Mouse (Mus musculus) urinary bladder, adult 2 months (tissue): ENCODE measurements at regions not wholly inside any gene's neighbourhood (a gene's known extent, or its start where the extent isn't known, plus 50 kb on each side); places are given as distances from the start of the nearest gene placed in this dataset.

Source experiments
- DNase-seq: peaks from one replicate; pipeline ENCODE4 v3.0.0; 2022; ENCODE audit warnings: low spot score

DNA sequence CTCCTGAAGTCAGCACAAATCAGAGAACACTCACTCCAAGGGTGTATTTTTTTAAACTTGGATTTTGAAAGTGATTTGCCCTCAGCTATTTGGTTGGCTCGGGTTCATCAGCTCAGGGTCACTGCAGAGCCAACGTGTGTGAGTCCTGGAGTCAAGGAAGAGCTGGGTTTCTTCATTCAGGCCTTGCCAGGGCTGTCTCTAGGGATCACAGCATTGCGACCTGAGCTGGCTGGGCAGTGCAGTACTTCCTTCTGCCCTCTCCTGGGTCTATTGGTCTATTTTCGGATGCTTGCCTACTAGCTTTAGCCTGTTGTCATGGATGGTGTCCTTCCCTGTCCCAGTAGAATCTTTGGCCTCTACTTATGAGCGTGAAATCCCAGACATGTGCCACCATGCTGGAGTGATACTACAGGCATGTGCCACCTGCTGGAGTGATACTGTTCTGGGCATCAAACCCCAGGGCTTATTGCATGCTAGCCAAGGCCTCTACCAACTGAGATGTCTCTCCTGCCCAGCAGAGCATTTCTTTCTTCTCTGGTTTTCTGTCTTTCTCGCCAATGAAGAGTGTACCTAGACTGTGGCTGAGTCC, 211.7 kb upstream of the Rbfox1 start:
- no peak for DNase-seq

DNA sequence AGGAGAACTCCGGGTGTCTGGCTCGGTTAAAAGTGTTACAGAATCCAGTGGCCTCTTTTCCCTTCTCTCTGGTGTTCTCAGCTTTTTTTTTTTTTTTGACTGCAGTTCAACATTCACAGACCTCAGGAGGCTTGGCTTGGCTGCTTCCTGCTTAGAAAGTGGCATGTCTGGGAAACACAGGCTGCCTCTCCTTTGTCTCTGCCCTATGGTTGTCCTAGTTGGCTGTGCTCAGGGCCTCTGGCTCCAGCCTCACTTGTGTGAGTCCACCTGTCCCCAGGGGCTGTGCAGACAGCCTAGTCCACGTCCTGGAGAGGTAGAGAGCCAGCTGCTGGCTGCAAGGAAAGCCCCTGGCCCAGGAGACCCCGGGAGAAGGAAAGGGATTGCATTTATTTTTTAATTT, 212.3 kb upstream of the Rbfox1 start:
- no peak for DNase-seq

DNA sequence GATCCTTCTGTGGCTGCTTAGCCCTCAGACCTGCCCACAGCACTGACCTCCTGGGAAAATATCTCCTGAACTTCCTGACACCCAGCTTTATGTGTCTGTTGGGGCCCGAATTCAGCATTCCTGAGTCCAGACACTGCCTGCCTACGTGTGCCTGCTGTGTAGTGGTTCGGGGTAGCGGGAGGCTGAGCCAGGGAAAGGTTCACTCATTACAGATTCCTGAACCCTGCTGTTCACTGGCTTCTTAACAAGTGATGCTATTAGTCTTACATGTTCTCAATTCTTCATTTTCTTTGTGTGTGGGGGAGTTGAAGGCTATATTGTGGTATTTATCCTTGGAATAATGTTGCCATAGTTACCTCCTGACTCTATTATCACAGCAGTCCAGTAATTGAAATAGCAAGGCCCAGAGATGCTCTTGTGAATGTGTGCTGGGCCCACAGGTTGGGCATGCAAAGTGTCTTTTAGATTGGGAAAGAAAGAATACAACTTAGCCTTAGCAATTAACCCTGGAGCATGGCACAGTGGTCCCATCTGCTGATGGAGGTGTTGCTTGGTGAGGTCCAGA, 216.7 kb upstream of the Rbfox1 start:
- DNase-seq = no peak

DNA sequence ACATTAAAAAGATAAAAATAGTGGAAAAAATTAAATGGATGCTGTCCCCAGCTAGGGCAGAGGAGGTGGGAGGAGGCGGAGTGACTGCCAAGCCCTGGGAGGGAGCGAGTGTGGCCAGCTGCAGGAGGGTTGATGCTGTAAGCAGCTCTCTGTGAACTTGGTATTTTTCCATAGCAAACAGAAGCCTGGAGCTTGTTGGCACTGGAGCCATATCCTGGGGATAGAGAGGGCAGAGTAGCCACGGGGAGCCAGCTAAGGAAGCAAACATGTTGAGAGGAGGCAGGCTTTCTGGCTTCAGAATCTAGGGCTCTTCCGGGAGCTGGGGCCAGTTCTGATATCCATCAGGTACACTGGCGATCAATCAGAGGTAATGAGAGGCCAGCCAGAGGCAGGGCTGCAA, 223.2 kb upstream of the Rbfox1 start:
- no peak for DNase-seq

DNA sequence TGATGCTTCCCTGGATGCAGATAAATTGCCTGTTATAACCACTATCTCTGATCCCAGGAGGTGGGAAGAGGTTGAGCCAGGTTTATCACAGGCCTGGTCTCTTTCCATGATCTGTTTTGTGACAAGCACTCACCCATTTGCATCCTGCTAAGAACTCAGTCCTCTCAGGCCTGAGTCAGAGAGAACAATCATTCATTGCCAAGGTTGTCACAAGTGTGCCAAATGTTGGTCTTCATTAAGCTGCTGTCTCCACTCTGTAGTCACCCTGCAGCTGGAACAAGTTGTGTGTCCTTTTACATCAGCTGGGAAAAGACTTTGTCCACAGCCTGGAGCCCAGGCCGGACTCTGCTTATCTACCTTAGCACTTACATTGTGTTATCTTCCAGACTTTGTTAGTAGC, 233.6 kb upstream of the Rbfox1 start:
- DNase-seq = no peak

DNA sequence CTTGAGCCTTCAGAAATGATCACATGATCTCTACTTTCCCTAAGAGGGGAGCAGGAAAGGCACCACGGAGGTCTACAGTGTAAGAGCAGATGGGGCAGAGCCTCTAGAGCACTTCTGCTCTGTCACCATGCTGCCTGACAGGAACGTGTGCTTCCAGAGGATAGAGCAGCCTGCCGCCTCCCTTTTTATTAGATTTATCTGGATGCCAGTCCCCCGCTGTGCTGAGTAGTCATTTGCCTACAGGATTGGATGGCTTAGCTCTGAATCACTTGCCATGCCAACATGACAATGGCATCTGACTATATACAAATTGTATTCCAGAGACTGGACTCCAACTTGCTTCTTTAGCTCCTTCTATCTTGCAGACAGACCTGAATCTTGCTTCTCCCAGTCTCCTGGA, 234.2 kb upstream of the Rbfox1 start:
- no peak for DNase-seq

DNA sequence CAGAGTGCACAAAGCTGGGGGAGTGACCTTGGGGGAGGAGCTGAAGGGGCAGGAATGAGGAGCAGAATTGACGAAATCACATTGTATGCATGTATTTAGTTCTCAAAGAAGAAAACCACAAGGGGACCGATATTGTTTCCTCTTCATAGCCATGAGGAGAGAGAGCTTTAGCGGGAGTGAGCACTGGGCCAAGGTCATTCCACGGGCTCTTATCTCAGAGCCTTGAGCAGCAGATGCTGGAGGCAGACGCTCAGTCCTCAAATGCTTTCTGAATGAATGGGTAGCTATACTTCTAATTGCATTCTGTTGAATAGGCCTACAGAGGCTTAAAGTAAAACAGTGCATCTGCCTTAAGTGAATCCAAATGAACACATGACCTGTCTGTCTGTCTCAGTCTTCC, 245.2 kb upstream of the Rbfox1 start:
- DNase-seq = no peak

DNA sequence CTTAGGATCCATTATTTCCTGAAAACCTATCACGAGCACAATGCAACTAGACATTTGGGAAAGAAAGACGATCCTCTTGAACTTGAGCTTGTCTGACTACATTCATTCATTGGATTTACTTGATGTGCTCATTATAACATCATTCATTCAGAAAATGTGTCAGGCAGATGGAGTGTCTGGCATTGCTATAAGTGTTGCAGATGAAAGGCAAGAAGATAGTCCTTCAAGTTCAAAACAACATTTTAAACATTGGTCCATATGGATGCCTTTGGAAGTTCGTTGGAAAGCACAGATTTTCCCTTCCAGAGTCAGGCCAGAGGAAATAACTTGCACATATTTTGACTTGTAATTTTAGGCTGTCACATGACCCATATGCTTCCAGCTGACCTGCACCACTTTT, 255.2 kb upstream of the Rbfox1 start:
- DNase-seq = no peak

DNA sequence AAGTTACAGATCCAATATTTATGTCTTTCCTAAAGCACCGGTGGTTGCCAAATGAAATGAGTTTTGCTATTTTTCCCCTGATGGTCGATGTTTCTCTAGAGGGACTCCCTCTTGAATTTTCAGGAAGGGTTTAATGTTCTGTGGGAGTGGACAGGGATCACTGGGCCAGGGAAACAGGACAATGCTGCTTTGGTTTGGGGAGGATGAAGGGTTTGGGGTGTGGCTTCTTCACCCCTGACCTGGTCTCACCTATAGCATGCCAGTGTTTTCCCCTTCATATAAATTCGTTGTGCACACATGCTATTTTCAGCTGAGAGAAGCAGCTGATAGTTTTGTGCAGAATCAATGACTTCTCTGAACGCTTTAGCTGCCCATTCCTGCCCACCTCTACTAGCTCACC, 257.2 kb upstream of the Rbfox1 start:
- no peak for DNase-seq

DNA sequence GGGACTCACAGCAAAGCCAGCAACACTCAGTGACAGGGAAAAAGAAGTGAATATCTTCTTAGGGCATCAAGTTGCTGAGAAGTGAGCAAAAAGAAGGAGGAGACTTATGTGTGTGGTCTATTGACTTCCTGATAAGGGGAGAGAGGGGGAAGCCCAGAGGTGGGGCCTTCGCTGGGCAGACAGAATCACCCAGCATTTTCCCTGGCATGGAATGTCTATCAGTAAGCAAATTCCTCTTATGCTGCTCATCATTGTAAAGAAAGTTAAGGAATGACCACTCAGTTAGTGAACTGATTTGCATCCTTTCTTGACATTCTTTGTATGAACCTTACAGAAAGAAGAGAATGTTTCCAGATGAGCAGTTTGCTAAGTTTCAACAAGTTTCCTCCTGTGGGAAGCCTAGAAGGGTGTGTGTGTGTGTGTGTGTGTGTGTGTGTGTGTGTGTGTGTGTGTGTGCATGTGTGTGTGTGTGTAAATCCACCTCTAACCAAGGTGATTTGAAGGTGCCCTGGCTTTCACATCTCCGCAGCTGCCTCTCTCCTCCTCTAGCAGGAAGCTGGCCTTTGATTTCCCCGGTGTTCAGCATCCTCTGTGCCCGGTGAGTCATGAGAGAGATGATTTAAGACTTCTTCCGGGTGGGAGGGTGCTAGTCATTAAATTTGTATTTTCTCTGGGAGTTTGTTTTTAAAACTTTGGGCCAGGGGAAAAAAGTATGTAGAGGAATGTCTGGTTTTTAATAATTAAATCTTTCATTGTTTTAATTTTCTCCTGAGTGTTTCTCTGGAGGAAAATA, 257.8 kb upstream of the Rbfox1 start:
- DNase-seq = no peak

DNA sequence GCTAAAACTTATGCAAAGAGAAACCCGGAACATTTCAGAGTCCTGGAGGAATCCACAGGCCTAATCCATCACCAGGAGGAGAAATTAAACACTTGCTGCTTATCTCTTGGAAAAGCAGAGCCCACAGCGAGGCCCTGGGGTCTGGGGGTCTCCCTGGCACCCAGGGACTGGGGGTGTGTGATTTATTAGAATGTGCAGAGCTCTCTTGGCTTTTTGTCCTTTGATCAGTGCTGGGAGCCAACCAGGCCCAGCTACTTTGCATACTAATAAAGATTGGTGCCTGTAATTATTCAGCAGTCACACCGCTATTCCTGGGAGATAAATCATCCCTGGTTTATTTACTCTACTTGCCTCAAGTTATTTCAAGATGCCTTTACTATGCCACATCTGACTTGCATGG, 260.0 kb upstream of the Rbfox1 start:
- DNase-seq = no peak

DNA sequence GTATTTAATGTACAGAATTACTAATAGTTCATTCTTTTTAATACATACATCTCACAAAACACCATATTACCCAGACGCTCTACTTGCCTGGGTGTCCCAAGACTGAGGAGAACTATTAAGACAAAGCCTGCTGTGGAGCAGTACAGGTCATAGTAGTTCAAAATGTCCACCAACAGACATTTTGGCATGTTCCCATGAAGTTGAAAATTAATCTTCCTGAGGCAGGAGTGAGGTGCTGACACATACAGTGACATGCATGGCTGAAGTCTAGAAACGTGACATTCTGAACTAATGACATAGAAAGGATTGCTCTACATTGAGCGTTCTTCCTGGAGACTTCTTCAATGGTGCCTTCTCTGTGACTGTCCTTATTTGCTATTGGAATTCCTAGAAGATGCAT, 264.6 kb upstream of the Rbfox1 start:
- no peak for DNase-seq

DNA sequence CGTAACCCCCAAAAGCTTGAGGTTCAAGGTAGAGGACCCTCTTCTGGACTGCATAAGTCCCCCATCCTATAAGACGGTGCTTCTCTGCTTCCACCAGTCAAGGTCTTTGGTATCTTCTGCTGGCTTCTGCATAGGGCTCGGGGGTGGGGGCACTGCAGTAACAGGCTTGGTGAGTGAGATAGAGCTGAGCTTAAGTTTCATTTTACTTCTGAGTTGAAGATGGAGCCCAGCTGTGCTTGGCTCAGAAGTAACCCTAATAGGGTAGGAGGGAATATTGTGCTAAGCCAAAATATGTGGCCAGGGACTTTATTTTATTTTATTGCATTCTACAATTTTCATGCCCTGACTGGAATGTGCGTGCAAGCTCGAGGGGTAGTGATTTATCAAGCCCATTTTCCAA, 268.8 kb upstream of the Rbfox1 start:
- DNase-seq = no peak

DNA sequence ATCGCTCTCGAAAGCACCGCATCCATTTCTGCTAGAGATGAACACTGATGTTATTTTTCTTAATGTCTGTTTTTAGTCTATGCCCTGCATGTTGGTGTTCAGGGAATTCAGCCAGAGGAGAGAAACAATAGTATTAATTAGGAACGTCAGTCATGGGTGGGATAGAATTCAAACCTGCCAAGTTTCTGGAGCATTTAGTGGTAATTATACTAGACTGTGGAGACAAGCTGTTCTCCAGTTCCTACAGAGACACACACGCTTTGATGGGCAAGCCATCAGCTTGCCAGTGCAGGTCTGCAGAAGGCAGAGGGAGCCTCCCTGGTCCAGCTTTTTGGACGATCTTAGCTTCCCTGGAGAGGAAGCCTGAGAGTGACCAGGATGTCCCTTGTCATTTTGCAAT, 289.8 kb upstream of the Rbfox1 start:
- DNase-seq = no peak

DNA sequence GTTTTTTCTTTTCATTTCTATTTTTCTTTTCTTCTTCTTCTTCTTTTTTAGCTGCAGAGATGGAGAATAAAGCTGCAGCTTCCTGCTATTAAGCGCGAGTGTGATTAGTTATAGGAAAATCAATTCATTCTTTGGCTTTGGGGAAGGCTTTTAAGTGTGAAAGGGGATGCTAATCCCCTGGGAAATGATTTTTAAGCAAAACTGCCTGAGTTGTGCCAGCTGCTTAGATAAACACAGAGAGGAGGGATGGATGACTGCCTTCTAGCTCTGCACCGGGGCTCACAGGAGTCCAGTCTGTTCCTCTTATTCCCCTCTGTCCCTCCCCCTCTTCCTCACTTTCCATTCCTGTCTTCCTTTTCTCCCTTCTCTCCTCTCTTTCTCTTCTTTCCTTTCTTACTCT, 306.8 kb upstream of the Rbfox1 start:
- DNase-seq = no peak

DNA sequence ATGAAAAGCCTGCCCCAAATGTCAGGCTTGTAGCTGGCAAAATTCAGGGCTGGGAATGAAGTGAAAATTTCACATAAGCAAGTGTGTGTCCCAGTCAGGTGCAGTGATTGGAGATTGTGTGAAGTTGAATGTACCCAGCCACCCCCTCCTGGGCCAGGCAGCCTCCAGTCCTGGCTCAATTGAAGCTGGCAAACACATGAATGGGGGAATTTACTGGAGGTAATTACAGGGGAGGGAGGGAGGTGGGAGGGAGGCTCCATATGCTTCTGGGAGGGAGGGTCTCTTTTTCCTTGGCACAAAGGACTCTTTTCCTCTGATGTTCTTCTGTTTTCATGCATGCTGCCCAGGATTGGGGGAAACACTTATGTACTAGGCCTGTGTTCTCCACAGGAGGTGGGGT, 312.4 kb upstream of the Rbfox1 start:
- DNase-seq = no peak

DNA sequence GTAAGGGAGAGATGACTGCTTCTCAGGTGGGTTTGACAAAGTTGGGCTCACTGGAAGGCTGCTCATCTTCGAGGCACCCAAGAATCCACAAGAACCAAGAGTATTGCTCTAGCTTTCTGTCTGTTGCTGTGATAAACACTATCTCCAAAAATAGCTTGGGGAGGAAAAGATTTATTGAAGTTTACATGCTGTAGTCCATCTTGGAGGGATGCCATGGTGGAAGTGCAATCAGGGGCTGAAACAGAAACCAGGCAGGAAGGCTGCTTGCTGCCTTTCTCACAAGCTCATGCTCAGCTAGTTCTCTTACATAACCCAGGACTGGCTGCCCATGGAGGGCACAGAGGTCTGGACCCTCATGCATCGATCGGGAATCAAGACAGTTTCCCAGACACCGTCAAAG, 314.5 kb upstream of the Rbfox1 start:
- no peak for DNase-seq

DNA sequence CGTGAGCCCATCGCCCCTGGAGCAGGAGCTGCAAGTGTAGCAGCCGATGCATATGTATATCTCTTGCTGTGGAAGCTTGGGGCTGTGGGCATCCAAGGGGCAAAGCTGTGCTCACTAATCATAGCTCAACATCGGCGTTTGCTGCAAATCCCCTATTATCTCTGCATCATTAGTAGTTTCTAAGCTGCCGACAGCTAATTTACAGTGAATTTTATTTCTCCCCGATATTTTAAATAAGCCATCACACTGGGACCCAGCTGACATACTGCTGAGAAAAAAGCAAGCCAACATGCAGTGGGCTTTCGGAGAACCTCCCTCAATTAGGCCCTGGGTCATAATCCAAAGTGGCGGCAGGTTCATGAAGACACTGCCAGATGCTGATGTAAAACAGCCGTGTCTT, 313.3 kb upstream of the Eef2kmt start:
- DNase-seq = no peak

DNA sequence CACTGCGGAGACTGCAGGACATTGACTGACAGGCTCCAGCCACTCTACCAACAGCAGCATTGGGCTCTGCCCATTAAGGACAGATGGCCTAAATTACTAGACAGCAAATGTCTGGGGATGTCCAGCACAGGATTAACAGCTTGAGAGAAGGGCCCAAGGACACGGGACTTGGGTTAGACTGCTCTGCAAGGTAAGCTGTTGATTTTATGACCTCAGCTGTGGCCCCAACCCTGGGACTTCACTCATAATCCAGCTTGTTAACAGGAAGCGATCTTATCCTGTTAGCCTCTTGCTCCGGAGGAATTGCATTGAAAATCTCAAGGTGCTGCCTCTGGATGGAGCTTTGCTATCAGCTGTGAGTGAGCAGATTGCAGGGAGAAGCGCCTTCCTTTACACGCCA, 293.2 kb upstream of the Eef2kmt start:
- DNase-seq = no peak

DNA sequence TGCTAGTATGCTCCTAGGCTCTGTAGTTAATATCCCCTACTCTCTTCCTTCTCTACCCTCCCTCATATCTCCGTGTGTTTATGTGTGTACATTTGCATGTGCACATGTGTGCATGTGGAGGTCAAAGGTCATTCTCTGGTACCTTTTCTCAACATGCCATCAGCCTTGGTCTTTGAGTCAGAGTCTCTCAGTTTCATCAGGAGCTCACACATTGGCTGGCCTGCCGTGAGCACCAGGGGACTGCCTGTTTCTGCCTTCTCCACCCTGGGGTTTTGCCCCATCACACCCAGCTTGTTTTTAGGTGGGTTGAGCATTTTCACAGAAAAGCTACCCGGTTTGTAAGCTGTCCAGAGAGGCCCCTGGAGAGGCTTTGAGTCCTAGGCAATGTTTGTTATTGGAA, 292.8 kb upstream of the Eef2kmt start:
- no peak for DNase-seq

DNA sequence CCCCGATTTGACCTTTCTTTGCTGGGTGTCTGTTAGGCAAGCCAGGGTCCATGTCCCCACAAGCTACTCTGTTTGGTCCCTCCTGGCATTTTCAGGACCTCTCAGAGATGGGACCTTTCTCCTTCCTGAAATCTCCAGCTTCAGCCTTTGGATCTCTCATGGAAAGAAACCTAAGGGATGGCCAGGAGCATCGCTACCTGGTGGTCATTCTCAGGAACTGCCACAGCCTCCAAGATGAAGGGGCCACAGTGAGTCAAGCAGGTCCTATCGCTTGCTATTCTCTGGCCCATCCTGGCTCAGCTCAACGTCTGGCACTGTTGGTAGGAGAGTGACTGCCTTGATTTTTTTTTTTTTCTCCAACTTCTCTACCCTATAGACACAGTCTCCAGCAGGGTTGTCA, 291.0 kb upstream of the Eef2kmt start:
- no peak for DNase-seq

DNA sequence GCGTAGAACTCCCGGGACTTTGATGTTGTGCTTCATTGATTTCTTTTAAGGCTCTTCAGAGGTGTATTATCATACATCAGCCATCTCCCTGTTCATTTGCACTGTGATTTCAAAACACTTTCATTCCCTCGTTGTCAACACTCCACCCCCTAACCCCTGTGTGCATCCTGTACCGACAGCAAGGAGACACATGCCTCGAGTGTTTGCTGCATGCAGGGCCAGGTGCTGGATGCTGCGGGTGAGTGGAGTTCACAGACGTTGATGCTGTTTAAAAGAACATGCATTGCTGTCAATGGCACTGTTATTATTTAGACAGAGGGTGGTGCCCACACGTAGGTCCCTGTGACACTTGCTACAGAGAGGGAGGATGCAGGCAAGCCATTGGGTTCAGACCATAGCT, 290.0 kb upstream of the Eef2kmt start:
- DNase-seq = no peak

DNA sequence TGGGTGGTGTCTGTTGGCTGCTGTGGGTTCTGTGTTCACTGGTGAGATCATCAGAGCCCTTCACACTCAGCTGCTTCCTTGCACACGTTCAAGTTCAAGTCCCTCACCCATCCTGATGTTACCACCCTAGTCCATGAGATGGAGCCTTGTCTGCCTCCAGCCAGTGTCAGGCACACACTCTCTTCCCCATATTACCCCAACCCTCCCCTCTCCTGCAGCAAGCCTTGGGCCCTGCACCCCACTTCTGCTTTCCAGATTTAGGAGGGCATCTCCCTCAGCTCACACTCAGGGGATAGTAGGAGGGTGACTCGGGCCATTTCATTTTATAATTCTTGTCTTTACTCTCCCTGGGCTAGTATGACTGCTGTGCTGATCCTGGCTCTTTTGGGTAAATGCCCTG, 288.7 kb upstream of the Eef2kmt start:
- DNase-seq = no peak
